Mouse (Mus musculus) embryonic facial prominence, embryonic 14.5 days (tissue): ENCODE measurements around the gene Prr22. TPM values are rescaled to one million over a fixed set of nuclear protein-coding genes. Genes with fewer than 3 reads are reported as not detected.

Experiments used
- ATAC-seq: fragments of 200-750 bp; cut with Nextera tagmentation; 2 replicates; pipeline ENCODE4 v1.8.0; 2017; ENCODE audit warnings: low read depth, moderate number of reproducible peaks, moderate TSS enrichment
- DNase-seq: peaks from one replicate; pipeline ENCODE4 v3.0.0-alpha.2; 2015; ENCODE audit warnings: low spot score
- H3K27ac ChIP-seq: fragments of 300-500 bp; sonication (generic); replicated peaks from 2 replicates; pipeline ENCODE4 v1.5.1; 2014; ENCODE audit warnings: low read depth, mild to moderate bottlenecking, low read length, moderate library complexity
- H3K27me3 ChIP-seq: fragments of 300-500 bp; sonication (generic); replicated peaks from 2 replicates; pipeline ENCODE4 v1.6.1; 2014; ENCODE audit warnings: low read length; ENCODE audit not compliant: control insufficient read depth, insufficient read depth
- H3K36me3 ChIP-seq: fragments of 300-500 bp; sonication (generic); 2 replicates; pipeline ENCODE4 v1.6.1; 2014; ENCODE audit warnings: low read length, mixed read lengths; ENCODE audit not compliant: control insufficient read depth, insufficient read depth
- H3K4me1 ChIP-seq: fragments of 300-500 bp; sonication (generic); 2 replicates; pipeline ENCODE4 v1.6.1; 2014; ENCODE audit warnings: antibody characterized with exemption, low read length; ENCODE audit not compliant: control insufficient read depth, insufficient read depth
- H3K4me2 ChIP-seq: fragments of 300-500 bp; sonication (generic); 2 replicates; pipeline ENCODE4 v1.6.1; 2014; ENCODE audit warnings: low read depth, mild to moderate bottlenecking, low read length, moderate library complexity, mixed read lengths
- H3K4me3 ChIP-seq: fragments of 300-500 bp; sonication (generic); 2 replicates; pipeline ENCODE4 v1.5.1; 2014; ENCODE audit warnings: low read depth, mild to moderate bottlenecking, low read length
- H3K9ac ChIP-seq: fragments of 300-500 bp; sonication (generic); 2 replicates; pipeline ENCODE4 v1.6.1; 2014; ENCODE audit warnings: low read depth, mild to moderate bottlenecking, low read length, moderate library complexity, mixed read lengths
- H3K9me3 ChIP-seq: fragments of 300-500 bp; sonication (generic); 2 replicates; pipeline ENCODE4 v1.6.1; 2016; ENCODE audit warnings: low read length; ENCODE audit not compliant: control insufficient read depth
- WGBS: fragments of 180-500 bp; shearing (Covaris S2); extraction: QIAGEN DNeasy Blood & Tissue Kit; methylation state at CpG from one replicate; pipeline ENCODE4 v1.1.7; 2014; 5-methylcytosine and 5-hydroxymethylcytosine counted together
- polyA plus RNA-seq: library from polyadenylated mRNA; unstranded; fragments of >200 nt; fragmentation: Nextera tagmentation; extraction: Ambion mirVana; gene quantifications from 2 replicates; pipeline ENCODE4 v1.2.1, GENCODE M21; 2014

Gene Prr22
- polyA plus RNA-seq, 1 experiment from 2014 or later = 0.61 TPM

GRCm38 (mm10) chr17:56808518-56808917 lies 38.5 kb downstream of the Prr22 start:
- H3K4me1 ChIP-seq = peaks cover 9% of the 10 kb centered on the region; the same call in 1 of the 2 replicates
- ATAC-seq (peak; percentile 90), DNase-seq (peak; percentile 80)
- H3K4me3 ChIP-seq = no peak overlapping the region
- no peak overlapping the region for H3K27ac ChIP-seq
- WGBS = 9% methylated on average over 9 of the region's 9 CpGs
- H3K4me2 ChIP-seq = no peak overlapping the region
- H3K9ac ChIP-seq = no peak overlapping the region
- no peaks in the 10 kb centered on the region for H3K9me3 ChIP-seq
- no peaks in the 10 kb centered on the region for H3K36me3 ChIP-seq
- H3K27me3 ChIP-seq = no peaks in the 10 kb centered on the region

GRCm38 (mm10) chr17:56810245-56810644 lies 40.2 kb downstream of the Prr22 start:
- no peak overlapping the region for H3K4me3 ChIP-seq
- H3K9ac ChIP-seq = no peak overlapping the region
- H3K9me3 ChIP-seq = no peaks in the 10 kb centered on the region
- DNase-seq (peak; percentile 93), ATAC-seq (peak; percentile 73)
- H3K27ac ChIP-seq = no peak overlapping the region
- H3K27me3 ChIP-seq = no peaks in the 10 kb centered on the region
- H3K4me2 ChIP-seq = no peak overlapping the region
- peaks cover 9% of the 10 kb centered on the region; the same call in 1 of the 2 replicates for H3K4me1 ChIP-seq
- no peaks in the 10 kb centered on the region for H3K36me3 ChIP-seq
- 14% methylated on average over 1 of the region's 3 CpGs for WGBS

DNA sequence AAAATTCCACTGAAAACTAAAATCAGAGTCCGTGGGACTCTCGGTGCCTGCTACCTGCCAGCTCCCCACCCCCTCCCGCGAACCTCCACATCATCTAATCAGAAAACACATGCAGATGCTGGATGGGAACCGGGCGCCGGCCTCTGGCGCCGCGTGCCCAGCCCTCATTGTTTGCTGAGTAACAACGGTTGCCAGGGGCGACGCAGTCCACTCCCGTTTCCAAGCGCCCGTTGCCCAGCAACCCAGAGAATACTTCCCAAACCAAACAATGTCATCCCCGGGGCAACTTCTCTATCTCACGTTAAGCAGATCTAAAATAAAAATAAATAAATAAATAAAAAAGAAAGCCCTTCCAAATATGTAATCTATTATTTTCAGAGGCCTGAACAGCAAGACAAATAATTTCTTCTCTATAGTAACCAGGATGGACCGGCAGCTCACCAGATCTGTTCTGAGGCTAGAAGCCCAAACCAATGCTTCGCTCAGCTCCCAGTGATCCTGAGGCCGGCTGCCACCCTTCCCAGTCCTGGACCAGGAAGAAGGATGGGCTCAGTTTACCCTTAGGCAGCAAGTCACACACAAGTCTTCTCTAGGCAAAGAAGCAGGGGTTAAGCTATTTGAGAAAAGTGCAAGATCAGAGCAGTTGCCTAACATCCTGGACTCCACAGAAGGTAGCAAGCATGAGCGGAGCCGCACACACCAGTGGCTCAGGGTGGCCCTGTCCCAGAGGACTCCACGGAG lies 44.4 kb downstream of the Prr22 start:
- Histone ChIP-seq H3K27ac (no peak overlapping the region; the same call in 1 of the 2 replicates), H3K4me2 (no peak overlapping the region)

GRCm38 (mm10) chr17:56815057-56815345 lies 45.0 kb downstream of the Prr22 start:
- DNase-seq (no peak), ATAC-seq (no peak)
- Histone ChIP-seq H3K27me3 (no peaks in the 10 kb centered on the region), H3K9ac (no peak overlapping the region), H3K4me1 (peaks cover 7% of the 10 kb centered on the region; the same call in 1 of the 2 replicates), H3K27ac (no peak overlapping the region; the same call in 1 of the 2 replicates), H3K9me3 (no peaks in the 10 kb centered on the region), H3K36me3 (no peaks in the 10 kb centered on the region), H3K4me3 (no peak overlapping the region), H3K4me2 (no peak overlapping the region)
- WGBS = 82% methylated on average over 3 of the region's 3 CpGs

More for the DNA sequence above, 44.4 kb downstream of the Prr22 start:
- H3K9ac ChIP-seq = no peak overlapping the region
- no peaks in the 10 kb centered on the region for H3K9me3 ChIP-seq
- H3K27me3 ChIP-seq = no peaks in the 10 kb centered on the region
- no peak overlapping the region for H3K4me3 ChIP-seq
- H3K36me3 ChIP-seq = no peaks in the 10 kb centered on the region
- ATAC-seq (peak; percentile 71; the same call in 1 of the 2 replicates), DNase-seq (peak; percentile 92)
- peaks cover 9% of the 10 kb centered on the region; the same call in 1 of the 2 replicates for H3K4me1 ChIP-seq
- 15% methylated on average over 24 of the region's 24 CpGs for WGBS

- 30% methylated on average over 11 of the region's 11 CpGs for WGBS
- H3K9ac ChIP-seq = no peak overlapping the region
- no peaks in the 10 kb centered on the region for H3K4me1 ChIP-seq
- no peak overlapping the region for H3K27ac ChIP-seq
- ATAC-seq = no peak
- H3K27me3 ChIP-seq = no peaks in the 10 kb centered on the region
- no peak overlapping the region for H3K4me2 ChIP-seq
- no peaks in the 10 kb centered on the region for H3K9me3 ChIP-seq
- DNase-seq = peak; percentile 27
- no peak overlapping the region for H3K4me3 ChIP-seq
- H3K36me3 ChIP-seq = no peaks in the 10 kb centered on the region
These were observed 48.1 kb downstream of the Prr22 start for GRCm38 (mm10) chr17:56818067-56818636.

- H3K4me1 ChIP-seq = no peaks in the 10 kb centered on the region
- no peak overlapping the region for H3K4me2 ChIP-seq
- H3K36me3 ChIP-seq = no peaks in the 10 kb centered on the region
- 68% methylated on average over 6 of the region's 6 CpGs for WGBS
- no peaks in the 10 kb centered on the region for H3K27me3 ChIP-seq
- no peak overlapping the region for H3K4me3 ChIP-seq
- ATAC-seq (no peak), DNase-seq (no peak)
- no peak overlapping the region for H3K27ac ChIP-seq
- no peaks in the 10 kb centered on the region for H3K9me3 ChIP-seq
- H3K9ac ChIP-seq = no peak overlapping the region
These were observed 49.0 kb downstream of the Prr22 start for GRCm38 (mm10) chr17:56819032-56819545.

GRCm38 (mm10) chr17:56819694-56820111 lies 49.7 kb downstream of the Prr22 start:
- DNase-seq = peak; percentile 76
- H3K27ac ChIP-seq = no peak overlapping the region
- 72% methylated on average over 8 of the region's 8 CpGs for WGBS
- H3K9ac ChIP-seq = no peak overlapping the region
- no peak overlapping the region for H3K4me3 ChIP-seq
- no peak overlapping the region for H3K4me2 ChIP-seq
- no peaks in the 10 kb centered on the region for H3K4me1 ChIP-seq
- H3K36me3 ChIP-seq = no peaks in the 10 kb centered on the region
- ATAC-seq = peak; percentile 79
- no peaks in the 10 kb centered on the region for H3K9me3 ChIP-seq
- H3K27me3 ChIP-seq = no peaks in the 10 kb centered on the region
